Mouse (Mus musculus): ENCODE data around the gene Exoc6b. TPM values are rescaled to one million over a fixed set of nuclear protein-coding genes. Genes with fewer than 3 reads are reported as not detected.

The Exoc6b gene
- polyA plus RNA-seq, 1 experiment, result 235 TPM

DNA sequence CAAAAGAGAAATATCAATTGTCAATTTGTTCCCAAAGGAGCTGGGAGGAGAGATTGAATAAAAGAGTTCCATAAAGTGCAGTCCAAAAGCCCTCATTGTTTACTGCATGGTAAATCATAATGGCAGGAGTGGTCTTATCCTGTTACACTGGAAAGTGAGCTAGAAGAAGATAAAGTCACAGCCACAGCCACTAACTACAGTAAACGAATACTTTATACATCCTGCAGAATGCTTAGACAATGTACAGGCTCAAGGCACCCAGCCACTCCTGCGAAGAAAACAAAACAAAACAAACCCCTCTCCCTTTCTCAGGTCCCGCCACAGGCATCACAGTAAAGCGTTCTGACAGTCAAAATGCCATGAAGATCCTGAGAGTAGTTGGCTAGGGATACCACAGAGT, 375.5 kb downstream of the Exoc6b start:
- H3K4me1 ChIP-seq (ENCODE audit: control insufficient read depth, insufficient read depth, low read length), result no peaks in the 10 kb centered on the region
- TF ChIP-seq POLR2A (IDR thresholded peaks at IDR 0.05; ENCODE audit: insufficient read depth, low read depth, low read length) (no peak), CTCF (IDR thresholded peaks at IDR 0.05; ENCODE audit: insufficient read depth, low read depth, low read length) (no peak)
- WGBS, result 74% methylated on average over 4 of the region's 4 CpGs
- no peak overlapping the region for H3K27ac ChIP-seq (ENCODE audit: insufficient read depth, low read depth, low read length)
- H3K4me3 ChIP-seq (ENCODE audit: insufficient read depth, low read depth, low read length), result no peak overlapping the region

DNA sequence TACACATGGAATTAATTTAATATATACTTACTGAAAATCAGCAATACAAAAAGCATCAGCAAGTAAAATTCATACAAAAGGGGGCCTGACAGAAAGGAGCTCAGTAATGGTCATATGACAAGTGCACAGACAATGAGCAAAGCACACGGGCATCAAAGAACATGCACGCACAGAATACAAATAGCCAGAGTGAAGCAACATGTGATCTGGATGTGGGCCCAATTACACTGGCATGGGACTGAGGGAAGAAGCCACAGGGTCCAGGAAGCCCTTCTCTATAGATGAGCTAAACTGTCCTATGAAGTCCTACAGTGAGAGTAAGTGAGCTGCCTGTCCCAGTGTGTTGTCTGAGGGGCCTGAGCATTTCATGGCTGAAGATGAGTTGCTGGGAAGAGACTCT, 376.1 kb downstream of the Exoc6b start:
- H3K4me1 ChIP-seq (ENCODE audit: control insufficient read depth, insufficient read depth, low read length), result no peaks in the 10 kb centered on the region
- WGBS, result 65% methylated on average over 2 of the region's 2 CpGs
- H3K4me3 ChIP-seq (ENCODE audit: insufficient read depth, low read depth, low read length), result no peak overlapping the region
- no peak overlapping the region for H3K27ac ChIP-seq (ENCODE audit: insufficient read depth, low read depth, low read length)
- no peak for TF ChIP-seq POLR2A (IDR thresholded peaks at IDR 0.05; ENCODE audit: insufficient read depth, low read depth, low read length)
- no peak for TF ChIP-seq CTCF (IDR thresholded peaks at IDR 0.05; ENCODE audit: insufficient read depth, low read depth, low read length)

- no peak overlapping the region for H3K27ac ChIP-seq (ENCODE audit: insufficient read depth, low read depth, low read length)
- WGBS, result 92% methylated on average over 3 of the region's 3 CpGs
- TF ChIP-seq CTCF (IDR thresholded peaks at IDR 0.05; ENCODE audit: insufficient read depth, low read depth, low read length), result no peak
- no peak for TF ChIP-seq POLR2A (IDR thresholded peaks at IDR 0.05; ENCODE audit: insufficient read depth, low read depth, low read length)
- H3K4me3 ChIP-seq (ENCODE audit: insufficient read depth, low read depth, low read length), result no peak overlapping the region
- H3K4me1 ChIP-seq (ENCODE audit: control insufficient read depth, insufficient read depth, low read length), result no peaks in the 10 kb centered on the region
These were observed 377.4 kb downstream of the Exoc6b start for GRCm38 (mm10) chr6:84691907-84692306.

DNA sequence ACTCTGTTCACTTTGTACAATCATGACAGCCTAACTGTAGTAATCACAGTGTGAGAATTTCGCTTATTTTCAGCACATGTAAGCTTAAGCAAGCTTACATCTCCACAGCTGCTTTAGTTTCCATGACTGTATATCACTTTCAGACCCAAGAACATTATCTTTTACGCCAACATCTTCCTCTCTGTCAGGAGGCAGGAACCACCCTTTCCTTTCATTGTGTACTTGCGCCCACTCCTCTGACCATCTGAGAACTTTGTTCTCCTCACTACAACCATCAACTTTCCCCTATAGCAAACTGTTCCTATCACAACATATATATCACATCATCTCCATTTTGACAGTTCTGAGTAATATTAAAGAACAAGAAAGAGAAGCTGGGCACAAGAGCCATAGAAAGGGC, 391.5 kb downstream of the Exoc6b start:
- WGBS, result 38% methylated on average over 3 of the region's 3 CpGs
- TF ChIP-seq POLR2A (IDR thresholded peaks at IDR 0.05; ENCODE audit: insufficient read depth, low read depth, low read length) (no peak), CTCF (IDR thresholded peaks at IDR 0.05; ENCODE audit: insufficient read depth, low read depth, low read length) (no peak)
- Histone ChIP-seq H3K4me3 (ENCODE audit: insufficient read depth, low read depth, low read length) (no peak overlapping the region), H3K4me1 (ENCODE audit: control insufficient read depth, insufficient read depth, low read length) (no peaks in the 10 kb centered on the region), H3K27ac (ENCODE audit: insufficient read depth, low read depth, low read length) (no peak overlapping the region)

DNA sequence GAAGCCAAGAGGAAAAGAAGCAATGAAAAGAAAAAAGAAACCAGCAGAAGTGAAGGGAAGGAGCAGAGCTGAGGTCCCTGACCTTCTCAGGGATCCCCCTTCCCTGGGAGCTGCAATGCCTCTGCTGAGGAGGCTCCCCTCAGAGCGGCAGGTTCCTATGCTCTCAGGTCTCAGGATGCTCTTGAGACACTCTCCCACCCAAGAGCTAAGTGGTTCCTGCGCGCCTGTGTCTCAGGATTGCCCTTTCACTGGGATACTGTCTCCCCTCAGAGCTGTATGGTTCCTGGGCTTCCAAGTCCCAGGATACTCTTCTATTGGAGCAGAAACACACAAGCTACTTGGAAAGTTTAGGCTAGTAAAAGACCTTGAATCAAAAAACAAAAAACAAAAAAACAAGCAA, 394.4 kb downstream of the Exoc6b start:
- Histone ChIP-seq H3K4me3 (ENCODE audit: insufficient read depth, low read depth, low read length) (no peak overlapping the region), H3K27ac (ENCODE audit: insufficient read depth, low read depth, low read length) (no peak overlapping the region), H3K4me1 (ENCODE audit: control insufficient read depth, insufficient read depth, low read length) (no peaks in the 10 kb centered on the region)
- TF ChIP-seq CTCF (IDR thresholded peaks at IDR 0.05; ENCODE audit: insufficient read depth, low read depth, low read length), result no peak
- 100% methylated on average over 3 of the region's 3 CpGs for WGBS

GRCm38 (mm10) chr6:84674136-84674535, 395.2 kb downstream of the Exoc6b start:
- TF ChIP-seq CTCF (IDR thresholded peaks at IDR 0.05; ENCODE audit: insufficient read depth, low read depth, low read length) (no peak), POLR2A (IDR thresholded peaks at IDR 0.05; ENCODE audit: insufficient read depth, low read depth, low read length) (no peak)
- no peak overlapping the region for H3K27ac ChIP-seq (ENCODE audit: insufficient read depth, low read depth, low read length)
- no peak overlapping the region for H3K4me3 ChIP-seq (ENCODE audit: insufficient read depth, low read depth, low read length)
- no peaks in the 10 kb centered on the region for H3K4me1 ChIP-seq (ENCODE audit: control insufficient read depth, insufficient read depth, low read length)
- 94% methylated on average over 7 of the region's 7 CpGs for WGBS

- 46% methylated on average over 2 of the region's 2 CpGs for WGBS
- no peak for TF ChIP-seq POLR2A (IDR thresholded peaks at IDR 0.05; ENCODE audit: insufficient read depth, low read depth, low read length)
- no peak for TF ChIP-seq CTCF (IDR thresholded peaks at IDR 0.05; ENCODE audit: insufficient read depth, low read depth, low read length)
- Histone ChIP-seq H3K27ac (ENCODE audit: insufficient read depth, low read depth, low read length) (no peak overlapping the region), H3K4me3 (ENCODE audit: insufficient read depth, low read depth, low read length) (no peak overlapping the region), H3K4me1 (ENCODE audit: control insufficient read depth, insufficient read depth, low read length) (no peaks in the 10 kb centered on the region)
These were observed 407.7 kb downstream of the Exoc6b start for GRCm38 (mm10) chr6:84661451-84662112.

GRCm38 (mm10) chr6:84660982-84661381, 408.3 kb downstream of the Exoc6b start:
- 59% methylated on average over 1 of the region's 1 CpGs for WGBS
- Histone ChIP-seq H3K4me1 (ENCODE audit: control insufficient read depth, insufficient read depth, low read length) (no peaks in the 10 kb centered on the region), H3K27ac (ENCODE audit: insufficient read depth, low read depth, low read length) (no peak overlapping the region), H3K4me3 (ENCODE audit: insufficient read depth, low read depth, low read length) (no peak overlapping the region)
- TF ChIP-seq POLR2A (IDR thresholded peaks at IDR 0.05; ENCODE audit: insufficient read depth, low read depth, low read length) (no peak), CTCF (IDR thresholded peaks at IDR 0.05; ENCODE audit: insufficient read depth, low read depth, low read length) (no peak)

GRCm38 (mm10) chr6:84657091-84657490, 412.2 kb downstream of the Exoc6b start:
- TF ChIP-seq CTCF (IDR thresholded peaks at IDR 0.05; ENCODE audit: insufficient read depth, low read depth, low read length) (no peak), POLR2A (IDR thresholded peaks at IDR 0.05; ENCODE audit: insufficient read depth, low read depth, low read length) (no peak)
- no peak overlapping the region for H3K4me3 ChIP-seq (ENCODE audit: insufficient read depth, low read depth, low read length)
- H3K27ac ChIP-seq (ENCODE audit: insufficient read depth, low read depth, low read length), result no peak overlapping the region
- WGBS, result 58% methylated on average over 1 of the region's 1 CpGs
- no peaks in the 10 kb centered on the region for H3K4me1 ChIP-seq (ENCODE audit: control insufficient read depth, insufficient read depth, low read length)

- WGBS, result 40% methylated on average over 2 of the region's 2 CpGs
- Histone ChIP-seq H3K27ac (ENCODE audit: insufficient read depth, low read depth, low read length) (no peak overlapping the region), H3K4me1 (ENCODE audit: control insufficient read depth, insufficient read depth, low read length) (no peaks in the 10 kb centered on the region), H3K4me3 (ENCODE audit: insufficient read depth, low read depth, low read length) (no peak overlapping the region)
- TF ChIP-seq POLR2A (IDR thresholded peaks at IDR 0.05; ENCODE audit: insufficient read depth, low read depth, low read length) (no peak), CTCF (IDR thresholded peaks at IDR 0.05; ENCODE audit: insufficient read depth, low read depth, low read length) (no peak)
These were observed 412.6 kb downstream of the Exoc6b start for GRCm38 (mm10) chr6:84656680-84657079.

Measured in olfactory bulb, adult 2 months (tissue).